ENCODE assay signal across 13 mouse cellular contexts in the genomic region with DNA sequence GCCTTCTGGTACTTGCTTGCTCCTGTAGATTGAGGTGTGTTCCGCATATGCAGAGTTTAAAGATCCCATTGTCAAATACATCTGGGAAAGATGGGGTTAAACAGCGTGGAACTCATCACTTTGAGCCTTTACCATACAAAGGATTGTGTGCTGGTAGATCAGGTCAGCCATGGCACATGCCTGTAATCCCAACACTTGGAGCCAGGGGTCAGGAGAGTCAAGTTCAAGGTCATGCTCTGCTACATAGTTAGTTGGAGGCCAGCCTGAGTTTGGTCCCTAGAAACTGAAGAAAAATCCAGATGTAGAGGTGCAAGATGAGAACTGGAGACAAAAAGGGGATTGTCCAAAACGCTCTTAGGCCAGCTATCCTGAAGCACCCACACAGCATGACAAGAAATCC. TPM values are rescaled to one million over a fixed set of nuclear protein-coding genes. Genes with fewer than 3 reads are reported as not detected.
DNase-seq lines count a peak whose midpoint lies in the region; ATAC-seq and TF ChIP-seq lines count a peak whose summit lies in the region.
"Had no signal": no experiment of that assay in that cellular context is flagged by ENCODE, and none has a peak within 500 bp of the region (broad histone marks: within the 10 kb centered on the region; RNA-seq: fewer than 3 reads in every experiment).

No protein-coding gene starts in this region.

- no peaks in the 10 kb centered on the region for H3K9me3 ChIP-seq in forebrain, postnatal 0 days (ENCODE audit: low read length)
- H3K9me3 ChIP-seq in forebrain, embryonic 16.5 days (ENCODE audit: control insufficient read depth, low read length) = no peaks in the 10 kb centered on the region
- H3K9me3 ChIP-seq in liver, embryonic 12.5 days (replicated peaks) = no peaks in the 10 kb centered on the region
- H3K9me3 ChIP-seq: embryonic facial prominence, embryonic 12.5 days; liver, embryonic 13.5 days had no signal

- WGBS in forebrain, postnatal 0 days = 63% methylated on average over 3 of the region's 3 CpGs
- WGBS in forebrain, embryonic 16.5 days = 69% methylated on average over 3 of the region's 3 CpGs
- WGBS in liver, adult 2 months = 83% methylated on average over 3 of the region's 3 CpGs
- WGBS in liver, embryonic 12.5 days (ENCODE audit: insufficient replicate concordance) = 72% methylated on average over 3 of the region's 3 CpGs
- 78% methylated on average over 3 of the region's 3 CpGs for WGBS in bone marrow, adult 2 months

- DNase-seq in forebrain, postnatal 0 days = peak; percentile 18
- DNase-seq in liver, adult 2 months (ENCODE audit: extremely low read depth, low read depth, low spot score) = peak; percentile 48
- DNase-seq in mesoderm, embryonic 11.5 days (ENCODE audit: low read depth, low spot score) = peak; percentile 29
- no peak for DNase-seq in left cerebral cortex, adult 8-10 months (ENCODE audit: low spot score in 2 of 2)
- DNase-seq in layer of hippocampus, postnatal 36 days = no peak
- DNase-seq: adrenal gland, adult 8-10 months; heart, adult 11 months; liver, embryonic 13.5 days had no signal

- H3K36me3 ChIP-seq in forebrain, postnatal 0 days (ENCODE audit: insufficient read depth) = peaks cover 24% of the 10 kb centered on the region
- peaks cover 22% of the 10 kb centered on the region for H3K36me3 ChIP-seq in forebrain, embryonic 16.5 days (ENCODE audit: control insufficient read depth, insufficient read depth)
- peaks cover 19% of the 10 kb centered on the region for H3K36me3 ChIP-seq in liver, adult 2 months (ENCODE audit: control insufficient read depth, insufficient read depth, low read length)
- H3K36me3 ChIP-seq in liver, embryonic 12.5 days = peaks cover 51% of the 10 kb centered on the region

- no peak for ATAC-seq in forebrain, postnatal 0 days
- ATAC-seq in forebrain, embryonic 16.5 days = no peak
- no peak for ATAC-seq in liver, embryonic 12.5 days
- ATAC-seq: CD4-positive, CD25-positive, alpha-beta regulatory T cell, adult 4 months had no signal

- H3K4me2 ChIP-seq in forebrain, postnatal 0 days (ENCODE audit: low read depth) = no peak overlapping the region
- no peak overlapping the region for H3K4me2 ChIP-seq in forebrain, embryonic 16.5 days (ENCODE audit: low read length)
- no peak overlapping the region for H3K4me2 ChIP-seq in liver, embryonic 12.5 days
- H3K4me2 ChIP-seq: embryonic facial prominence, embryonic 12.5 days; liver, embryonic 13.5 days had no signal

- TF ChIP-seq POLR2A in liver, adult 2 months (IDR thresholded peaks at IDR 0.05; ENCODE audit: extremely low read depth, insufficient read depth, low read length) = no peak
- TF ChIP-seq POLR2A in bone marrow, adult 2 months (IDR thresholded peaks at IDR 0.05; ENCODE audit: borderline replicate concordance, control insufficient read depth, low read depth, low read length) = no peak

- no peak overlapping the region for H3K27ac ChIP-seq in forebrain, postnatal 0 days (ENCODE audit: low read depth, low read length)
- H3K27ac ChIP-seq in forebrain, embryonic 16.5 days (ENCODE audit: low read length) = no peak overlapping the region
- no peak overlapping the region for H3K27ac ChIP-seq in liver, adult 2 months (replicated peaks; ENCODE audit: insufficient read depth, low read depth, low read length)
- H3K27ac ChIP-seq in liver, embryonic 12.5 days = no peak overlapping the region
- H3K27ac ChIP-seq in bone marrow, adult 2 months (ENCODE audit: control insufficient read depth, insufficient read depth, low read depth, low read length, poor library complexity) = no peak overlapping the region
- H3K27ac ChIP-seq: embryonic facial prominence, embryonic 12.5 days; liver, embryonic 13.5 days had no signal

- H3K4me1 ChIP-seq in forebrain, postnatal 0 days (ENCODE audit: insufficient read depth) = no peaks in the 10 kb centered on the region
- no peaks in the 10 kb centered on the region; the same call in 1 of the 2 replicates for H3K4me1 ChIP-seq in forebrain, embryonic 16.5 days (replicated peaks; ENCODE audit: control insufficient read depth, insufficient read depth, low read length)
- H3K4me1 ChIP-seq in liver, adult 2 months (ENCODE audit: control insufficient read depth, insufficient read depth, low read length) = no peaks in the 10 kb centered on the region
- H3K4me1 ChIP-seq in liver, embryonic 12.5 days = no peaks in the 10 kb centered on the region
- no peaks in the 10 kb centered on the region for H3K4me1 ChIP-seq in bone marrow, adult 2 months (ENCODE audit: control insufficient read depth, insufficient read depth, low read length)
- H3K4me1 ChIP-seq: embryonic facial prominence, embryonic 12.5 days; liver, embryonic 13.5 days had no signal

- TF ChIP-seq CTCF in forebrain, postnatal 0 days (IDR thresholded peaks at IDR 0.05; ENCODE audit: low read depth) = peak; percentile 39
- TF ChIP-seq CTCF in liver, adult 2 months (IDR thresholded peaks at IDR 0.05; ENCODE audit: low read depth, low read length) = peak; percentile 32; the same call in 1 of the 2 replicates
- TF ChIP-seq CTCF in bone marrow, adult 2 months (IDR thresholded peaks at IDR 0.05; ENCODE audit: control insufficient read depth, insufficient read depth, low read length) = peak; percentile 42; the same call in 1 of the 2 replicates

- no peak overlapping the region for H3K9ac ChIP-seq in forebrain, postnatal 0 days
- H3K9ac ChIP-seq in forebrain, embryonic 16.5 days (replicated peaks; ENCODE audit: low read depth, low read length) = no peak overlapping the region
- no peak overlapping the region for H3K9ac ChIP-seq in liver, adult 2 months (ENCODE audit: low read depth, low read length)
- no peak overlapping the region for H3K9ac ChIP-seq in liver, embryonic 12.5 days
- H3K9ac ChIP-seq: embryonic facial prominence, embryonic 12.5 days; liver, embryonic 13.5 days had no signal

- H3K4me3 ChIP-seq in forebrain, postnatal 0 days (ENCODE audit: low read depth, low read length) = no peak overlapping the region
- H3K4me3 ChIP-seq in forebrain, embryonic 16.5 days (replicated peaks; ENCODE audit: low read length) = no peak overlapping the region
- H3K4me3 ChIP-seq in liver, adult 2 months (ENCODE audit: insufficient read depth, low read depth, low read length) = no peak overlapping the region
- no peak overlapping the region for H3K4me3 ChIP-seq in liver, embryonic 12.5 days
- no peak overlapping the region for H3K4me3 ChIP-seq in bone marrow, adult 2 months (replicated peaks; ENCODE audit: control insufficient read depth, low read depth, low read length)
- H3K4me3 ChIP-seq: embryonic facial prominence, embryonic 12.5 days; liver, embryonic 13.5 days had no signal

- no peaks in the 10 kb centered on the region for H3K27me3 ChIP-seq in forebrain, postnatal 0 days (ENCODE audit: insufficient read depth, low read length)
- H3K27me3 ChIP-seq in forebrain, embryonic 16.5 days (replicated peaks; ENCODE audit: control insufficient read depth, insufficient read depth, low read length) = no peaks in the 10 kb centered on the region
- no peaks in the 10 kb centered on the region for H3K27me3 ChIP-seq in liver, adult 2 months (ENCODE audit: control insufficient read depth, insufficient read depth, low read length)
- H3K27me3 ChIP-seq in liver, embryonic 12.5 days (replicated peaks) = no peaks in the 10 kb centered on the region
- H3K27me3 ChIP-seq: embryonic facial prominence, embryonic 12.5 days; liver, embryonic 13.5 days had no signal

- no peaks in the 10 kb centered on the region for H3K79me2 ChIP-seq in liver, adult 2 months (ENCODE audit: control insufficient read depth, insufficient read depth, low read length)

RNA-seq across cellular contexts. Expression of a gene that starts 31.3 kb away (rescaled TPM):
- 72.9 and 74.3 TPM in 2 replicates for total RNA-seq in forebrain, postnatal 0 days (2014; rRNA removed)
- 97.9 and 99.3 TPM in 2 replicates for polyA plus RNA-seq in forebrain, postnatal 0 days (2015; fragmentation: Nextera tagmentation; extraction: Ambion mirVana)
- 125 and 126 TPM in 2 replicates for polyA plus RNA-seq in forebrain, embryonic 16.5 days (2015; fragmentation: Nextera tagmentation; extraction: Ambion mirVana)
- total RNA-seq in liver, adult 2 months (2014; rRNA removed) = 10.8 and 11.5 TPM in 2 replicates
- 9.1 and 10.5 TPM in 2 replicates for polyA plus RNA-seq in liver, adult 2 months (2012; rRNA removed)
- 112 and 119 TPM in 2 replicates for polyA plus RNA-seq in liver, embryonic 12.5 days (2016; fragmentation: Nextera tagmentation; extraction: Ambion mirVana)
- polyA plus RNA-seq in bone marrow, adult 2 months (2011; ENCODE audit: insufficient read depth, insufficient read length, low replicate concordance, missing spikeins) = 28.8 and 35.6 TPM in 2 replicates
- 10 to 100 TPM; 23.6 to 28.2 (median 27.6) TPM for total RNA-seq in left cerebral cortex, adult 8-10 months (2022)
- total RNA-seq in layer of hippocampus, postnatal 36 days (2021) = 10 to 100 TPM; 31.9 to 32.8 TPM

RNA-seq across cellular contexts. Expression of a gene that starts 31.5 kb away (rescaled TPM):
- 41.3 and 42.7 TPM in 2 replicates for total RNA-seq in forebrain, postnatal 0 days (2014; rRNA removed)
- polyA plus RNA-seq in forebrain, postnatal 0 days (2015; fragmentation: Nextera tagmentation; extraction: Ambion mirVana) = 97.8 and 112 TPM in 2 replicates
- 76.1 and 81.9 TPM in 2 replicates for polyA plus RNA-seq in forebrain, embryonic 16.5 days (2015; fragmentation: Nextera tagmentation; extraction: Ambion mirVana)
- 9.5 and 10.0 TPM in 2 replicates for total RNA-seq in liver, adult 2 months (2014; rRNA removed)
- 15.6 and 16.7 TPM in 2 replicates for polyA plus RNA-seq in liver, adult 2 months (2012; rRNA removed)
- polyA plus RNA-seq in liver, embryonic 12.5 days (2016; fragmentation: Nextera tagmentation; extraction: Ambion mirVana) = 52.1 and 52.9 TPM in 2 replicates
- 24.3 and 26.6 TPM in 2 replicates for polyA plus RNA-seq in bone marrow, adult 2 months (2011; ENCODE audit: insufficient read depth, insufficient read length, low replicate concordance, missing spikeins)
- 10 to 100 TPM; 57.2 to 61.5 (median 60.9) TPM for total RNA-seq in left cerebral cortex, adult 8-10 months (2022)
- total RNA-seq in layer of hippocampus, postnatal 36 days (2021) = 10 to 100 TPM; 62.2 to 64.1 TPM

Comparison
In these comparisons a context has a peak if more than half of its experiments do, and no peak if none do; other contexts are left out.
1. DNase-seq: peak in forebrain, postnatal 0 days (single experiment), liver, adult 2 months (single experiment) and mesoderm, embryonic 11.5 days (single experiment); none in left cerebral cortex, adult 8-10 months (0 of 2) and layer of hippocampus, postnatal 36 days (0 of 2).
2. Peak in every context shown above with its lines, with median percentiles within 50 percentile points of each other: CTCF ChIP-seq.